Mouse (Mus musculus) liver, postnatal 0 days (tissue): ENCODE results near the gene Cfap299.

Source experiments
- CTCF ChIP-seq: sonication (generic); IDR thresholded peaks from 2 replicates; pipeline ENCODE4 v1.5.1; 2016; ENCODE audit warnings: antibody characterized with exemption, low read depth
- EP300 ChIP-seq: IDR thresholded peaks from 2 replicates; pipeline ENCODE4 v1.6.1; 2016; ENCODE audit warnings: antibody characterized with exemption, low read depth, mild to moderate bottlenecking

GRCm38 (mm10) chr5:98782066-98782465 is 453.0 kb downstream of the Cfap299 start:
- no peak for TF ChIP-seq CTCF
- TF ChIP-seq EP300: no peak
